ENCODE assay signal across 8 mouse cellular contexts in the genomic region with DNA sequence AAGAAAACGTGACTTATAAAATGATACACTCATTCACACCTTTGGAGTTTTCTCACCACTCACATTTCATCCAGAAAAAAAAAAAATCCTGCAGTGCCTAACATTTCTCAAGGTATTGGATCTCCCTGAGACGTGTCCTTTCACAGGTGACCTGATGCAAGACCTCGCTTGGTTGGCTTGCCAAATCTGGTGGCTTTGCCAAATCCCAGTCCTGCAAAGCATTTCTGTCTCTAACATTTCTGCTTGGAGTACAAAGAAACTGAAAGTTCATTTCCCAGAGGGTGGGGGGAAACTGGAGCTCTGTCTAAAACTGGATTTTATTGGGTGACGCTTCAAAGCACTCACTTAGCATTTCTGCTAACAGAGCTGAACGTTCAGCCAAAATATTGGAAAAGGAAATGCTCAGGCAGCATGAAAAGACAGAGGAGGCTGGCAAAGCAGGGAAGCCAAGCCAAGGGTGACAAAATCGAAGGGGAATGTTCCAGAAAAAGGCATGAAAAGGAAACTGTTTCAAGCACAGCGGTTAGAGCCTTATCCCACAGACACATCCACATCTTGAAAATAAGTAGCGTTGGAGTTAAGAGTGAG.
DNase-seq lines count a peak whose midpoint lies in the region.

No protein-coding gene starts in this region.

- DNase-seq in gastrocnemius, postnatal 10 days, result peak; percentile 6
- no peak for DNase-seq in gastrocnemius, postnatal 36 days
- peak; percentile 2 for DNase-seq in ovary, postnatal 14 days (ENCODE audit: low spot score)
- no peak for DNase-seq in ovary, postnatal 36 days (ENCODE audit: low spot score)
- peak; percentile 13 for DNase-seq in forelimb bud, embryonic 11.5 days (ENCODE audit: low read depth, low spot score)
- DNase-seq in lung, postnatal 36 days, result peak; percentile 2
- no peak for DNase-seq in heart, postnatal 4 days
- no peak for DNase-seq in liver

- intact Hi-C loops in gastrocnemius, postnatal 36 days (cut with DNase I), result no loop called here

Comparison
In these comparisons a context has a peak if more than half of its experiments do, and no peak if none do; other contexts are left out.
1. DNase-seq: peak in gastrocnemius, postnatal 10 days (single experiment), ovary, postnatal 14 days (single experiment), forelimb bud, embryonic 11.5 days (single experiment) and lung, postnatal 36 days (single experiment); none in gastrocnemius, postnatal 36 days (0 of 2), ovary, postnatal 36 days (single experiment), heart, postnatal 4 days (single experiment) and liver (single experiment).